Comparison of ENCODE assay signal across 19 mouse cellular contexts in genomic region chr11:56823471-56823870, GRCm38 (mm10).
A peak's percentile ranks its signal among the peaks of the same experiment; 100 is the strongest.
DNase-seq lines count a peak whose midpoint lies in the region; TF ChIP-seq lines count a peak whose summit lies in the region.
"Had no signal": no experiment of that assay in that cellular context is flagged by ENCODE, and none has a peak within 500 bp of the region (broad histone marks: within the 10 kb centered on the region; RNA-seq: fewer than 3 reads in every experiment).

No protein-coding gene starts in this region.

- H3K9ac ChIP-seq in heart, adult 2 months (ENCODE audit: low read depth, low read length): no peak overlapping the region
- H3K9ac ChIP-seq: embryonic facial prominence, embryonic 13.5 days; embryonic facial prominence, embryonic 15.5 days; forebrain, embryonic 12.5 days had no signal

- peak; percentile 37 to 41 for DNase-seq in cerebellum, postnatal 14 days
- no peak for DNase-seq in cerebellum, postnatal 36 days
- DNase-seq in heart, adult 8-10 months (ENCODE audit: low spot score): peak; percentile 2
- no peak for DNase-seq in heart, adult 2 months
- peak; percentile 10 to 19 for DNase-seq in heart, postnatal 10 days
- no peak for DNase-seq in heart, adult 11 months
- DNase-seq: adrenal gland, adult 2 months; adrenal gland, postnatal 10 days; adrenal gland, postnatal 25 days; cerebellum, adult 11 months; cerebellum, adult 18-20 months; cerebellum, adult 8-10 months; cerebellum, adult 9-11 months; embryo, embryonic 11 days had no signal

- TF ChIP-seq EP300 in heart, adult 2 months (IDR thresholded peaks at IDR 0.05; ENCODE audit: insufficient read depth, low read depth, low read length): no peak

- no peaks in the 10 kb centered on the region for H3K4me1 ChIP-seq in heart, adult 2 months (ENCODE audit: control insufficient read depth, insufficient read depth, low read length)
- H3K4me1 ChIP-seq: embryonic facial prominence, embryonic 13.5 days; embryonic facial prominence, embryonic 15.5 days; forebrain, embryonic 10.5 days; forebrain, embryonic 12.5 days had no signal

- H3K79me2 ChIP-seq in heart, adult 2 months (replicated peaks; ENCODE audit: control insufficient read depth, insufficient read depth, low read length): no peaks in the 10 kb centered on the region

- H3K27me3 ChIP-seq in heart, adult 2 months (ENCODE audit: control insufficient read depth, insufficient read depth, low read length): no peaks in the 10 kb centered on the region
- H3K27me3 ChIP-seq: embryonic facial prominence, embryonic 13.5 days; embryonic facial prominence, embryonic 15.5 days; forebrain, embryonic 12.5 days had no signal

- no peak for TF ChIP-seq CTCF in heart, adult 2 months (IDR thresholded peaks at IDR 0.05)

- no peak overlapping the region for H3K27ac ChIP-seq in heart, adult 2 months
- H3K27ac ChIP-seq: embryonic facial prominence, embryonic 13.5 days; embryonic facial prominence, embryonic 15.5 days; forebrain, embryonic 10.5 days; forebrain, embryonic 12.5 days had no signal

- H3K36me3 ChIP-seq in heart, adult 2 months (ENCODE audit: control insufficient read depth, insufficient read depth, low read length): no peaks in the 10 kb centered on the region
- H3K36me3 ChIP-seq: embryonic facial prominence, embryonic 13.5 days; embryonic facial prominence, embryonic 15.5 days; forebrain, embryonic 10.5 days; forebrain, embryonic 12.5 days had no signal

- no peak overlapping the region for H3K4me3 ChIP-seq in heart, adult 2 months
- H3K4me3 ChIP-seq: embryonic facial prominence, embryonic 13.5 days; embryonic facial prominence, embryonic 15.5 days; erythroblast, embryonic 14.5 days; forebrain, embryonic 10.5 days; forebrain, embryonic 12.5 days had no signal

- intact Hi-C loops in heart, adult 2 months (cut with DNase I): no loop called here
- intact Hi-C loops in heart, postnatal 10 days (cut with DNase I): no loop called here

- no peak for TF ChIP-seq POLR2A in heart, adult 2 months (IDR thresholded peaks at IDR 0.05; ENCODE audit: insufficient read depth, low read depth, low read length)

Comparison
In these comparisons a context has a peak if more than half of its experiments do, and no peak if none do; other contexts are left out.
1. DNase-seq: peak in cerebellum, postnatal 14 days (2 of 2), heart, adult 8-10 months (single experiment) and heart, postnatal 10 days (2 of 2); none in cerebellum, postnatal 36 days (0 of 2), heart, adult 2 months (0 of 2) and heart, adult 11 months (single experiment).